Mouse (Mus musculus) hindbrain, embryonic 15.5 days (tissue): ENCODE data around the gene Arf1. TPM values are rescaled to one million over a fixed set of nuclear protein-coding genes. Genes with fewer than 3 reads are reported as not detected.

Source experiments
- polyA plus RNA-seq: library from polyadenylated mRNA; unstranded; fragments of >200 nt; fragmentation: Nextera tagmentation; extraction: Ambion mirVana; gene quantifications from 2 replicates; pipeline ENCODE4 v1.2.1, GENCODE M21; 2015

The Arf1 gene
- polyA plus RNA-seq, 1 experiment from 2014 or later = 653 TPM

Other genes starting within 250 kb of the Arf1 start
- gene Obscn, start 91.9 kb downstream of the Arf1 start, polyA plus RNA-seq = 0.34 and 0.45 TPM in 2 replicates
- gene Iba57, start 64.5 kb downstream of the Arf1 start, polyA plus RNA-seq = 7.1 and 7.5 TPM in 2 replicates
- gene Gjc2, start 45.1 kb downstream of the Arf1 start, polyA plus RNA-seq = 0.30 and 0.39 TPM in 2 replicates
- 245 and 247 TPM in 2 replicates for gene Guk1, start 36.1 kb downstream of the Arf1 start, polyA plus RNA-seq
- gene Mrpl55, start 25.8 kb downstream of the Arf1 start, polyA plus RNA-seq = 93.3 and 103 TPM in 2 replicates
- 27.7 and 28.6 TPM in 2 replicates for gene 2310033P09Rik, start 19.9 kb downstream of the Arf1 start, polyA plus RNA-seq
- 0.94 and 1.5 TPM in 2 replicates for gene Wnt3a, start 62.5 kb upstream of the Arf1 start, polyA plus RNA-seq
- 3.5 and 4.1 TPM in 2 replicates for gene Wnt9a, start 78.7 kb upstream of the Arf1 start, polyA plus RNA-seq
- gene Prss38, start 147.4 kb upstream of the Arf1 start, polyA plus RNA-seq = not detected in 2 replicates
- gene Jmjd4, start 221.8 kb upstream of the Arf1 start, polyA plus RNA-seq = 18.2 and 18.8 TPM in 2 replicates
- gene Snap47, start 222.9 kb upstream of the Arf1 start, polyA plus RNA-seq = 534 and 558 TPM in 2 replicates
- 12.6 and 12.7 TPM in 2 replicates for gene Zfp867, start 244.2 kb upstream of the Arf1 start, polyA plus RNA-seq